Mouse (Mus musculus) adrenal gland, adult (tissue): ENCODE measurements at regions not wholly inside any gene's neighbourhood (a gene's known extent, or its start where the extent isn't known, plus 50 kb on each side); places are given as distances from the start of the nearest gene placed in this dataset.

ENCODE experiments used
- DNase-seq, 2 experiments: peaks; one replicate each; pipeline ENCODE4 v3.0.0; 2022 to 2023; ENCODE audit warnings: low spot score in 1 of 2; ENCODE audit not compliant: inconsistent age in 2 of 2

DNA sequence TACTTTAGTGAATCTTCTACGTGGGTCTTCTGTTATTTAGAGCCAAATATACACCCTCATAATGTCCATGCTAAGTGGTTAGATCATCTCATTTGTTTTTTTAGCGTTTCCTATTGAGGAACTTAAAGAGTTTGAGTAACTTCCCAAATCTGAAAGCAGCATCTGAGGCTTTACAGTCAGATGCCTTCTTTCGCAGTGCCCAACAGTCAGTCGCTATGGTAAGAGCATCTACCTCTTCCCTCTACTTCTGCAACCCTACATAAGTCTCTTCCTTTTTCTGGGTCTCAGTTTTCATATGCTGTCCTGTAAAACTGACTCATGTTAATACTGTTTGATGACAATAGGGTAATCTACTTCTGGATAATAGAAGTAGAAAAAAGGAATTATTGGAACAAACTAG lies 146.8 kb downstream of the Ktn1 start:
- DNase-seq, result no peak

DNA sequence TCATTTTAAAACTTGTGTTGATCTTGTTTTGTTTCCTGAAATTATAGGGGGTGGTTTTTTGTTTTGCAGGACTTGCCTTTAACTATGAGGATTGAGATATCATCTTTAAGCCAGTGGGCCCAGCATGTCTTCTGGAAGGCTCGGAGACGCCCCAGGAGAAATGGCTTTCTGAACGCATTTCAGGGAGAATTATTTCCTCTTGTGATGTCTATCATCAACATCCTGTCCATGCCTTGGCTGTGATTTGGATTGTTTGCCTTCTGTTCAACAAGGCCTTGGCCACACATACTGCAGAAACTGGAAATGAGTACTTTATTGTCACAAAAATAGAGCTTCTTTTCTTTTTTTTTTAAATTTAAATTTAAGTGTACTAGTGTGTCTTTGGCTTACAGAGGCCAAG lies 150.0 kb downstream of the Ktn1 start:
- no peak for DNase-seq

DNA sequence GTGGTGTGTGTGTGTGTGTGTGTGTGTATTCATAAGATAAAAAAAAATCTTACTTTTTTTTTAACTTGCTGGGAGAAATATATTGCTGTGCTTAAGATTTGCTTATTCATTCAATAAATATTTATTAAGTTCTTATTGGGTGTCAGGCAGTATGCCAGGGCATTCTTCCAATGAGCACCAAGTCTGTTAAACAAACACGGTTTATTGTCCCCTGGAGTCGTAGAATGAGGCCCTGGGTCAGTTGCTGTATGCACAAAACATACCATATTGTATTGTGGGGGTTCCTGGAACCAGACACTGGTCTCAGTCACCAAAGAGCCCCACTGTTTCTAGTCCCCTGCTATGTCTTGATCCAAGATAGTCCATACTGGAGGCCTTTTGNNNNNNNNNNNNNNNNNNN lies 151.3 kb downstream of the Ktn1 start:
- no peak for DNase-seq

DNA sequence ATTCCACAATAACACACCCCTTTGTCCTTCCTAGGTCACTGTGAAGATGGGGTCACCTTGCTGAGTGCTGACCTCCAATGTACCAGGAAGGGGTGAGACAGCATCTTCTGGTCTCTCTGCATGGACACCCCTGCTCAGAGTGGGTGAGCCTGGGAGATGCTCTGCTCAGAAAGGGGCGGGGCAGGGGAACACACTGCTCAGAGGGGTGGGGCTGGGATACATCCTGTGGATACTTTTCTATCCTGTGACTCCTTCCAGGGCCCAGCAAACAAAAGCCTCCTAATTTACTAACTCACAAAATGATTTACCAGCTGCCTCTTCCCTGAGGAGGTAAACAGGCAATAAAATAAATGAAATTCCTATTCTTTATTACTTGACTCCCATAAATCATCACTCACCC lies 157.0 kb downstream of the Ktn1 start:
- DNase-seq, result no peak

DNA sequence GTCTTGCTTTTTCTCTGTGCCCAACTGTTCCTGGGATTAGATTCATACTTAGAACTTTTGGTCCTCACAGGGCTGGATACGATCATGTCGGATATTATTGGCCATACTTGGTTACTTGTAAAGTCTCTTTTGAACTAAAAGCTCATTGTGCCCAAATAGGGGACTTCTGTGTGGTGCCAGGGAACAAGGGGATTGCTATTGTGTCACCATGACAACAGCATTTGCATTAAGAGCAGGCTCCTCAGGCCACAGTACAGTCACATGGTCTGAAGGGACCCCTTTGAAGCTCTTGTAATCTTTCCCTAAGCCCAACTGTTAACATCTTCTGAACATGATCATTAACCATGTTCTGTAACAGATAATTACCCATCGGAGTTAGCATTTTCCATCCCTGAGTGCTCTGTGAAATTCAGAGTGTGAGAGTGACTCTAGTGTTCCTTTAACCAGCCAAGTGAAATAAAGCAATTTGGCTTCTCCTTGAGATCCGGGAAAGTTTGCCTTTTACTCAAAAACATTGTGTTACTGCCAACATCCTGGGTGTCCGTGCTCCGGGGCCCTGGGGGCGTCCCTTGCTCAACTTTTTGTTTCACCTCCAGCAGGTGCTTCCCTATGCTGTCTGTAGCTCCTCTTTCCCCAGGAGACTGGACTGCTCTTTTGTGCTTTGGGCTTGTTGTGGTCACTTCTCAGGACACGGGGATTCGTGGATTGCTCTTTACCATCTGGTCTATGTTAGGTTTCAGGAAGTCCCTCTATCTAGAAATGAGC lies 157.7 kb downstream of the Ktn1 start:
- DNase-seq, result peak in 1 of 2 experiments; percentile 34

DNA sequence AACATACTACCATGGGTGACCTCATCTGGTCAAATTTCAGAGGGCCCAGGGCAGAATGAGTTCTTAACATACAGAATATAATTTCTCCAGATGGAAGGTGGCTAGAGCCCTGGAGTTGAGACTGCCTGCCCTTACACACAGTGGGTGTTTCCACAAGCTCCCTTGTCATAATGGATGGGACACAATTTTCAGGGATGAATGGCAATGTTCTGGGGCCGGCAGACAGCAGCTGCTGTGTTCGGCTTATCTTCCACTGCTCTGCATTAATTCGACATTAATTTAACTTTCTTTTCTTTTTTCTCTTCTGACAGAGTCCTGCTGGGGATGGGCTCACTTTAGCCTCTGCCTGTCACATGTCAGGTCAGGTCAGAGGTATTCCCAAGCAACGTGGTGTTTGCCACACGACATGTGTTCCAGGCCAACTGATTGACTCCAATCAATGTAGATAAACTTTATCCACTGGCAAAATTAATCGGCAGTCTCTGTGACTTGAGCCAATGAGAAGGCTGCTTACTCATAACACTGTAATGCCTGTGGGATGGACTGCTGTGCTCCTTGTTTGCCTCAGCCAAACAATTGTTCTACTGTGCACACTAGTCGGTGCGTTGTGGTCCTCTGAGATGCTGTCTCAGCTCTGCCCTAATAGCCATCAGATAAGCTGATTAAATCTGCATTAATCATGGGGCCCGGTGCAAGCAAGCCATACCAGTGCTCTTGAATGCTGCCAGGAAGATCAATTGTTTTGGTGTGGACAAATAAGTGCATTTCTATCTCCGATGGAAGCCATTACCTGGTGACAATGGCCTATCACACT lies 160.1 kb downstream of the Ktn1 start:
- DNase-seq, result no peak

DNA sequence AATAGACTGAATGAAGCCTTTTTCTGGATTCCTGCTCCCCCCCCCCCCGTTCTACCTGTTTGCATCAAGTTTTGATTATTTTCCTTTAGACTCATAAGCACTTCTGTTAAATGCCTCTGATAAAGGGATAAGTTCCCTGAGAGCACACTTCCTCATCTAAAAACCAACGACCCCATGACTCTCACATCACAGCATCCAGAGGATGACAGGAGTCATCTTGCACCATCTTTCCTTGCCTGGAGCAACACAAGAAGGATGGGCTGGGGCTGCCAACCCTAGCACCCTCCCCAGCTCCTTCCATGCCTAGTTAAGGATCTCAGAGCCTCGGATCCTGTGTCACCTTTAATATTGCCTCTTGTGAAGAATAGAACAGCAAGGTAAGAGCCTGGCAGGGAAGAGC lies 170.0 kb downstream of the Ktn1 start:
- DNase-seq, result no peak

DNA sequence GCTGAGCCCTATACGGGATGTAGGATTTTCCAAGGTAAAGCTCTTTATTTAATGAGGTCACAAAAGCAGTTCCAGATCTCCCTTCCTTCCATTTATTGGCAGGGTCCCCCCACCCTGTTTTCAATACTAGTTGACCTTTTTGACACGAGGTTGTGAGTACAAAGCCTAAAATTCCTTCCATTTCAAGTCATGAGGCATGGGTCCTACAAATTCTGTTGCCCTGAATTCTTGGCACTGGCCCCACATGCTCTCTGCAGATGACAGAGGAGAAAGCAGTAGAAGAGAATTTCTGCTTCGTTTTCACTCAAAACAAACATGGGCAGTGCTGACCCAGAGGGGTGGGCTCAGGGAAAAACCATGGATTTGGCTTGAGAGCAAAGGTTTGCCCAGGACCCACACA lies 170.4 kb downstream of the Ktn1 start:
- DNase-seq, result no peak

DNA sequence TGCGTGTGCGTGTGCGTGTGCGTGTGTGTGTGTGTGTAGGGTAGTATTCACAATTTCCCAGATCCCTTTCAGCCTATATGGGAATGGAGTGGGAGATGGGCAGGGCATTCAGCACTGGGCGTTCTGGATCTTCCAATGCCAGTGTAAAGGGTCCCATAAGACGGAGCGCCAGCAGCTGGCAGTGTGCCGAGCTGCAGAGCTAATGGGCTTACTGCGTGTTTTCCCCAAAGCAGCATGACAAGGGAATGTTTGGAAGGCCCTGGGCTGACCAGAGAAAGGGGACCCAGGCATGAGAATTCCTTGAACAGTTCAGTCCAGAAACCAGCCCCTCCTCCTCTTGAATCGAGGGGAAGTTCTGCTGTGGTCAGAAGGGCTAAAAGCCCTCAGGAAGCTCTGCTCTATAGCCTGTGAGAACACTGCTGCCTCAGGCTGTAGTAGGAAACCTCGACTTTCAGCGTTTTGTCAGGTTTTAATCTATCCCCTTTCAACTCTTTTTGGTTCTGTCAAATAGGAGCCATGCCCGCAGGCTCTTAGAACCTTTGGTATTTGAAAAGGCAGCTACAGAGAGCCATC lies 172.4 kb downstream of the Ktn1 start:
- DNase-seq, result no peak

DNA sequence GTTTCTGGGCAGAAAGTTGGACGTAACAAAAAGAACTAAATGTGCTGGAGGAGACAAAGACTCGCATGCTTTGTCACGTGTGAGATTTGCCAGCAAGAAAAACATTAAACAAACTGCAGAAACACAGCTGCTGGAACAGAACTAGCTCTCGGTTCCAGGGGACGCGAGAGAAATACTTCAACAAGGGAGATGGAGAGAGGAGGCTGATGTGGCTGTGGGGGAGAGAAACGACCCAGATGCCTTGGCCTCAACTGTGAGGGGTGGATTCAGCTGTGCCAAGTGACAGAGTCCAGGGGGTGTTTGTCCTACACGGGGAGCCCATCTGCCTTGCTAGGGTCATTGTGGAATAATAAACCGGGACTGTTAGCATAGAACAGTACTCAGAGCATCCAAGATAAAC lies 174.9 kb downstream of the Ktn1 start:
- DNase-seq, result no peak

DNA sequence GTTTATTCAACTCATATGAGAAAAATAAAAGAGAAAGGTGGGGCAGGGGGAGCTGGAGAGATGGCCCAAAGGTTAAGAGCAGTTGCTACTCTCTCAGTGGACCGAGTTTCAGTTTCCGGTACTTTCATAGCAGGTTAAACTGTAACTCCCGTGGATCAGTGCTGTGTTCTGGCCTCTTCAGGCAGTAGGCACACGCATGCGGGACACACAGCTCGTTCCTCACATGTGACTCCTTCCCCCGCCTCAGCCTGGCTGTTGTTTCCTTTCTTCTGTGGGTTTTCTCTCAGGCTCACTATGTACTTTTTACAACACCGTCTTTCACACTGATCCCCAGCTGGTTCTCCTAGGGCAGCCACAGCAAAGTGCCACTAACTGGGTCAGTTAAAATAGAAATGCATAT lies 175.4 kb downstream of the Ktn1 start:
- no peak for DNase-seq

DNA sequence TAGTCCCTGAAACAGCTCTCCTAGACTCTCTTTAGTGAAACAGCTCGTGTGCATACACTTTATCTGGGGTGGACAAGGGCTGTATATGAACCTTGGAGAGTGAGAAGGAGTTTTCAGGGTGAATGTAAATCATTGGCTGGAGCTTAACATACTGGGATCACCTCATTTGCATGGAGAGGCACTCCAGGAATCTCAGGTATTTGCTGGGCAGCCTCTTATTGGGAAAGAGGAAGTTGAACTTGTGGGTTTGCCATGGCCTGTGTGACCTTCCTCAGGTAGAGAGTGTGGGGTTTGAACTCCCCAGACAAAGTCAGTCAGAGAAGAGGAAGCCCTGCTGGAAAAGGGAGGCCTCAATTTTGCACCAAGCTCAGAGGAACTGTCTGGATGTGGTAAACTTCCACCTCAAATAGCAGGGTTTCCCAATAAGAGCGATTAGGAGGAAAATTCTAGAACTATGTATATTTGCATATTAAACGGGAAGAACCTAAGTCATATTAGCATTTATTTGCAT lies 177.3 kb downstream of the Ktn1 start:
- DNase-seq, result no peak

DNA sequence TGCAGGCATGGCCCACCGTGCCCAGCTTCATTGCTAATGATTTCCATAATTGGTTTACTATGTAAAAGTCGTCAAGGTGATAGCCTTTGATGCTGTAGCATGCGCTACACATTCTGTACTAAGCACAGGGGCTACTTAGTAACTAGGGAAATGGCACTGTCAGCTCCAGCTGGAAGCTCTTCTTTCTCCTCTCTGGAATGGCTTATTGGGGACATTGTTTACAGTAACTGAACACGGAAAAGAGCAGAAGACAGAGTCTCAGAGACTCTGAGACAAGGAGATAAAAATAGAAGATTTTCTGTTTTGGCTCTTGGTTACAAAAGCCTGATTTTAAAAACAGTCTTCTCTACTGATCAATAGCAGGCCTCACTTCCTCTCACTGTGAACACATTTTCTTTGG lies 178.3 kb downstream of the Ktn1 start:
- no peak for DNase-seq

DNA sequence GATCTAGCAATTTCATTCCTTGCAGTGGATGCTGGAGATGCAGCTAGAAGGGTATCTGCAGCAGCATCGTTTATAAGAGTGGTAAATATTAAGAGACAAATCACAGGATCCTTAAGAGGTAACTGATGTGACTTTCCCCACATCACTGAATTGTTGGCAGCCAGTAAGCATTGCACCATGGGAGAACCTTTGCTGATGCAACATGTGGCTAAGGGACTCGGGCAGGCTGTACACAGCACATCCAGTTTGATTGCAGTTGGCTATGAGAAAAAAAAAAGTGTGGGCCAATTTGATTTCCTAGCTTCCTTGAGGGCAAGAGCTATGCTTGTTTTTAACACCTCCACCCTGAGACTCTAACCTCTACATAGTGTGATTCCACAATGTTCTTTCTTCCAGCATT lies 179.4 kb downstream of the Ktn1 start:
- peak in 1 of 2 experiments; percentile 37 for DNase-seq

DNA sequence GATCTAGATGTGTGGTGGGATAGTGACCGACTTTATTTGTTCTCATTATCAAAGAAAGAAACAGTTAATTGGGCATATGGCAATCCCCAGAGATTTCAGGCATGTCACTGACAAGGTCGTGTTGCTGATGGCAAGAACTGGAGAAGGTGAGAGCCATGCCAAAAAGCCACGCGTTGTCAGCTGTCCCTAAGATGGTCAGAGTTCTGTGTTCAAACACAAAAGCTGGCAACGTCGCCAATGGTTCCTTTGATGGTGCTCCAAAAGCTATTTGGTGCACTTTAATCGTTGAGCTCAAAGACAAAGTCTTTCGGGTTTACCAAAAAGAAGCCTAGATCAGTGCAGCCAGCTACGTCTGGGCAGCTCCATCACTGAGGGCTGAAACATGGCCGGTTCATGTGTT lies 185.4 kb downstream of the Ktn1 start:
- DNase-seq, result no peak

DNA sequence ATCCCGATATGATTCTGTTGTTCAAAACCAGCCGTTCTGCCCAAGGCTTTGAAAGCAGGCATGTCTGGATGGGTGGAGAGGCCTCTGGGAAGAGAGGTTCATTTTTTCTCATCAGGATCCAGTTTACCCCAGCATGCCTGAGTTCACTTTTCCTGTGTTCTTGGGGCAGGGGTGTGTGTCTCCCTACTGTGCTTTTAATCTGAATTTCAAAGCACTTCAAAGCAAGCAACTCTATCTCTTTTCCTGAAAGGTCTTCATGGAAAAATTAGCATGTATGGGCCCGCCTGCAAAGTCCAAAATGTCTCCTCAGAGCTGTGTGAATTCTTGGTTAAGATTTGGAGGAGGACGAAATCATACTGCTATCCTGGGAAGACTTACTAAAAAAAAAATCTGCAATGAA lies 187.2 kb downstream of the Ktn1 start:
- no peak for DNase-seq

DNA sequence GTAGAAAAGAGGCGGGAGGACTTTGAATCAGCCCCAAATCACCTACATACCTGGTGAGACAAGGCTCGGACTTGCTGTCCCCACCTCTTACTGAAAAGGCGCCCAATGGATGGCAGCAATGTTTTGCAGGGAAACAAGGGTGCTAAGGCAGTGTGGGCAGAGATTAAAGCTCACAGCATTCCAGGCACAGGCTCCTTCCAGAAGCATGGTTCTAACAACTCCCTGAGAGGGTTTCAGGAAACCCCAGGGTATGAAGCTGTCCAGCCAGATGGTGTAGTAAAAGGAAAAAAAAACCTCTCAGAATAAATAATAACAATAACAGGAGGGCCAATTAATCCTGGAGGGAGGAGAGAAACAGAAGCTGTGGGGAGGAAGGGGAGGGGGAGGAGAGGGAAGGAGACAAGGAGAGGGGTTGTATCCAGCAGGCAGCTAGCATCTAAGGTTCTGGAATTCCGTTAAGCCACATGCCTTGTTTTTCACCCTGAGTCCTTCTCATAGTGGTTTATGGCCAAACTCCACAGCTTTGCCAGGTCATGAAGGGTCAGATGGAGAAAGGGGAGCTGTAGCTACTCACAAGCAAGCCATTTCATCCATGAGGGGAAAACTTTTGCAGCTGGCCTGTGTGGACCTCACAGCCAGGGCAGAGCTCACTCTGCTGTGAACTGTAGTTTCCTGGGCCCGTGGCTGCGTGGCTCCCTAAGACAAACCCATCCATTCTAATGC lies 191.4 kb downstream of the Ktn1 start:
- DNase-seq, result no peak

DNA sequence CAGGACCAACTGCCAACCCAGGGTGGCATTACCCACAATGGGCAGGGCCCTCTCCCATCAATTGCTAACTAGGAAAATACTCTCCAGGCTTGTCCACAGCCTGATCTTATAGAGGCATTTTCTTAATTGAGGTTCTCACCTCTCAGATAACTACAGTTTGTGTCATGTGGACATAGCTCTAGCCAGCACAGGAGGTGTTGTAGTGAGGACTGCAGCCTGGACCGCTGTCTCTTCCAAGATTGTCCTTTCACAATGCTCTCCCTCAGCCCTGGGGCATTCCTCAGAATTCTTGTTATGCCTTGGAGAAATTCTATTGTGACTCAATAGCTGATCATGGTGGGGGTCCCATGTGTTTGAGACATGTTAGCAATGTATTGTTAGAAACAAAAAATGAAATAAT lies 196.1 kb downstream of the Ktn1 start:
- no peak for DNase-seq

DNA sequence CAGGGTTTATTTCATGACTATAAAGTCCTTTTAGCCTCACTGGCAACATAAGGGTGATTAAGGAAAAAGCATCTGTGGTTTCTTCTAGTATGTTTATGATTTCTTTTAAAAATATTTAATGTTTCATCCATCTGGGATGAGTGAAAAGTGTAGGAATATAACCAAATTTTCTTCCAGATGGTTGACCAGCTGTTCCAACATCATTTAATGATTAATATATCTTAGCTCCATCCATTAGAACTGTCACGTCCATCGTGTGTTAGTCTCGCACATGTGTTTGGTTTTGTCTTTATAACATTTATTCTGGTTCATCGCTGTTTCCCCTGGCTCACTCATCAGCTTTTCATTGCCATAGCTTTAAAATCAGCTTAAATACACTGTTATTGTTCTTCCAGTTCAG lies 200.6 kb downstream of the Ktn1 start:
- DNase-seq, result no peak

DNA sequence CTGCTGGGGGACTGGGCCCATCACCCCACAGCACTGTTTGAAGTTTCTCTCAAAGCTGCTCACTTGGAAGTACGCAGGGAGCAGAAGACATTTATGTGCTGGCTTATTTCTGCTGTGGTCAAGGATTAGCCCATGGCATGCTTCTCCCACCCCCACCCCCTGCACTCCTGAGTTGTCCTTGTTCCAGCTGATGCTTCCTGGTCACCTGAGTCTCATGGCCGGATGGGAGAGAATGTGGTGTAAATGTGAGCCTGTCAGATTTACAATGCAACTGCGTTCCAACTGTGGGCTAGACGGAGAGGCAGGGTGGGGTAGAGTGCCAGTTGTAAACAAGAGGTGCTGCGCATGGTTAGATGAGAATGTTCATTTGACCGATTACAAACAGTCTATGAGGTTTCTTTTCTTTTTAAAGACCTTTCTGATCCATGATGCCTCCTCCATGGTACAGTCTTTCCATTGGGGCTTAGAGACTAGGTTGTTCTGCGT lies 208.1 kb downstream of the Ktn1 start:
- DNase-seq, result no peak

DNA sequence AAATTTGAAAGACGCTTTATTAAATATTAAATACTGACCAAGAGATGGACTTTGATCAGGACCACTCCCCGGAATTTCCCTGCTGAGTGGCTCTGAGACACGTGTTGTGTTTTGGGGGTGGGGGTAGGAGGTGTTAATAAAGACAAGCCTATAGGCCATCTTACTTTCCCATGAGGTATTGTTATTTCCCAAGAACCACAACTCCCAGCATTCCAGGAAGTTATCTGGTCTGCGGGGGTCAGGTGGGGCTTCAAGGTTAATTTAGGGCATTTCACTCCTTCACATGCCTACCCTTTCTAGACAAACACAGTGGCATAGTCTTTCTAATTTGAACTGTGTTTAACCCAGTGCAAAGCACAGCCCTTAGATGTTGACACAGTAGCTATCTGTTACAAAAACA lies 209.0 kb downstream of the Ktn1 start:
- DNase-seq, result no peak
